Mouse (Mus musculus) liver, postnatal 0 days (tissue): ENCODE measurements around the gene Hrc. TPM values are rescaled to one million over a fixed set of nuclear protein-coding genes. Genes with fewer than 3 reads are reported as not detected.

Experiments
- ATAC-seq: fragments of 200-750 bp; cut with Nextera tagmentation; 2 replicates; pipeline ENCODE4 v1.8.0; 2017; ENCODE audit warnings: mild to moderate bottlenecking, moderate library complexity
- DNase-seq: peaks from one replicate; pipeline ENCODE4 v3.0.0-alpha.2; 2016
- H3K27ac ChIP-seq: fragments of 300-500 bp; sonication (generic); 2 replicates; pipeline ENCODE4 v1.5.1; 2014; ENCODE audit warnings: antibody characterized with exemption, moderate library complexity, mild to moderate bottlenecking, low read depth
- H3K27me3 ChIP-seq: fragments of 300-500 bp; sonication (generic); 2 replicates; pipeline ENCODE4 v1.6.1; 2014; ENCODE audit warnings: low read length, control low read depth, mixed read lengths; ENCODE audit not compliant: insufficient read depth
- H3K36me3 ChIP-seq: fragments of 300-500 bp; sonication (generic); replicated peaks from 2 replicates; pipeline ENCODE4 v1.6.1; 2014; ENCODE audit warnings: mild to moderate bottlenecking, control low read depth, low read length, moderate library complexity, mixed read lengths; ENCODE audit not compliant: insufficient read depth
- H3K4me1 ChIP-seq: fragments of 300-500 bp; sonication (generic); 2 replicates; pipeline ENCODE4 v1.6.1; 2014; ENCODE audit warnings: antibody characterized with exemption, mild to moderate bottlenecking, control low read depth; ENCODE audit not compliant: insufficient read depth
- H3K4me2 ChIP-seq: fragments of 300-500 bp; sonication (generic); 2 replicates; pipeline ENCODE4 v1.6.1; 2014; ENCODE audit warnings: low read depth, mild to moderate bottlenecking, low read length, moderate library complexity, mixed read lengths
- H3K4me3 ChIP-seq: fragments of 300-500 bp; sonication (generic); 2 replicates; pipeline ENCODE4 v1.5.1; 2014; ENCODE audit warnings: low read depth, low read length
- H3K9ac ChIP-seq: fragments of 300-500 bp; sonication (generic); replicated peaks from 2 replicates; pipeline ENCODE4 v1.6.1; 2014; ENCODE audit warnings: mild to moderate bottlenecking, moderate library complexity
- H3K9me3 ChIP-seq: fragments of 300-500 bp; sonication (generic); 2 replicates; pipeline ENCODE4 v1.6.1; 2016; ENCODE audit warnings: mild to moderate bottlenecking, control low read depth, low read length, mixed read lengths
- CTCF ChIP-seq: sonication (generic); IDR thresholded peaks from 2 replicates; pipeline ENCODE4 v1.5.1; 2016; ENCODE audit warnings: antibody characterized with exemption, low read depth
- EP300 ChIP-seq: IDR thresholded peaks from 2 replicates; pipeline ENCODE4 v1.6.1; 2016; ENCODE audit warnings: antibody characterized with exemption, low read depth, mild to moderate bottlenecking
- WGBS: fragments of 180-500 bp; shearing (Covaris S2); extraction: QIAGEN DNeasy Blood & Tissue Kit; methylation state at CpG from one replicate; pipeline ENCODE4 v1.1.7; 2014; ENCODE audit not compliant: insufficient replicate concordance; 5-methylcytosine and 5-hydroxymethylcytosine counted together
- polyA plus RNA-seq: library from polyadenylated mRNA; unstranded; fragments of >200 nt; fragmentation: Nextera tagmentation; extraction: Ambion mirVana; gene quantifications from 2 replicates; pipeline ENCODE4 v1.2.1, GENCODE M21; 2015

The Hrc gene
- polyA plus RNA-seq, 1 experiment from 2014 or later = 0.05 TPM

DNA sequence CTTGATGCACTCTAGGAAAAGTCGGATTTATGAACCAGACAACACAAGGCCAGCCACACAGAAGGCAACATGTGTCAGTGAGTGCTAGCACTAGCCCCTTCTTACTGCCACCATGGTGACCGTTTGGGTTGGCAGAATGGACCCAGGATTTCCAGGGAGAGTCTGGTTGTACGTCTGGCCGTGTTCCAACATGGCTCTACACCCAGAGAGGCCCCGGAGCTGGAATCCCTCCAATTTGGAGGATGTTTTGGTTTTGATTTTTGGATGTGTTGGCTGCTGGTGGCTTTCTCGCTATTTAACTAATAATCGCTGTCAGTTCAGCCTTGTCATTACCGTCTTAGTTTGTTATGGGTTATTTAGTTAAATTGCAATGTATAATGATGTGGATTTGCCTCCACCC is 32.5 kb upstream of the Hrc start:
- no peak overlapping the region for H3K9ac ChIP-seq
- H3K4me3 ChIP-seq = no peak overlapping the region
- no peak overlapping the region for H3K27ac ChIP-seq
- ATAC-seq (no peak), DNase-seq (no peak)
- no peak overlapping the region for H3K4me2 ChIP-seq
- TF ChIP-seq CTCF = no peak
- TF ChIP-seq EP300 = no peak
- no peaks in the 10 kb centered on the region for H3K36me3 ChIP-seq
- no peaks in the 10 kb centered on the region for H3K9me3 ChIP-seq
- H3K4me1 ChIP-seq = 0 out of 2 replicates have a peak, but pooled peaks cover 2% of the 10 kb centered on the region
- 0 out of 2 replicates have a peak, but pooled peaks cover 3% of the 10 kb centered on the region for H3K27me3 ChIP-seq
- 74% methylated on average over 8 of the region's 8 CpGs for WGBS

DNA sequence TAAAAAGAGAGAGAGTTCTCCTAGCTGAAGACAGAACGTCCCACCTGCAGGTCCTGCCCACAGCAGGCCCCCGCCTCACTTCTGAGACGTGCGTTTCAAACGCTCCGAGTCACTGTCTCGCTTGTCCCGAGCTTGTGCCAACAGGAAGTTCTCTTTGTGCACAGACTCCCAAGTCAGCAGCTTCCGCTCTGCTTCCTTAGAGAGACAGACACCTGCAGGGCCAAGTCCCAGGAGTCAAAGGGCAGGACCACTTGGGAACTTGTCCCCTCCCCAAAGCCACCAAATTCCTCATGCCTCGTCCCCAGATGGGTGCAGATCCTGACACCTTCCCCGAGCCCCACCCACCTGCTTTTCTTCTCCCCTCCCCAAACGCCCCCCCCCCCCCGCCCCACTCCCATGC is 30.2 kb upstream of the Hrc start:
- WGBS = 38% methylated on average over 10 of the region's 13 CpGs
- TF ChIP-seq EP300 (no peak), CTCF (no peak)
- H3K4me3 ChIP-seq = no peak overlapping the region
- no peaks in the 10 kb centered on the region for H3K4me1 ChIP-seq
- peak overlapping the region; percentile 24; the same call in 1 of the 2 replicates for H3K4me2 ChIP-seq
- no peaks in the 10 kb centered on the region for H3K36me3 ChIP-seq
- DNase-seq = no peak
- H3K27me3 ChIP-seq = 0 out of 2 replicates have a peak, but pooled peaks cover 3% of the 10 kb centered on the region
- ATAC-seq = no peak
- H3K9ac ChIP-seq = no peak overlapping the region
- H3K9me3 ChIP-seq = no peaks in the 10 kb centered on the region
- no peak overlapping the region for H3K27ac ChIP-seq

DNA sequence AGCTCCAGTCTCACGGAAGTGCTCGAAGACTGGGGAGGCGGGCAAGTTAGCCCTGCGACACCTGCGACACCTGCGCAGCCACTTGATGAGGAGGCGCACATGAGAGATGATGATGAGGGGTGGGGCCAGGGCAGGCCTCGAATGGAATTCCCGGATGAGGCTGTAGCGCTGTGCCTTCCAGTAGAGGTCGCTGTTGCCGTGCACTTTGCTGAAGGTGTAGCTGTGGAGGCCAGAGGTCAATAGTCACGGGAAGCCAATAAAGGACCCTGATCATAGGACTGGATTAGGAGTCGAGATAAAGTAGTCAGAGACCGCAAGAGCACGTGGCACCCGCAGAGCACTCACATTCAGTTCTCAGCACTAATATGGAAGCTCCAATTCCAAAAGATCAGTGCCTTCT is 29.8 kb upstream of the Hrc start:
- Histone ChIP-seq H3K9me3 (no peaks in the 10 kb centered on the region), H3K9ac (no peak overlapping the region), H3K36me3 (no peaks in the 10 kb centered on the region), H3K27ac (no peak overlapping the region), H3K4me2 (peak overlapping the region; percentile 24; the same call in 1 of the 2 replicates), H3K4me3 (no peak overlapping the region), H3K4me1 (no peaks in the 10 kb centered on the region), H3K27me3 (0 out of 2 replicates have a peak, but pooled peaks cover 3% of the 10 kb centered on the region)
- DNase-seq (peak; percentile 82), ATAC-seq (peak; percentile 83)
- WGBS = 9% methylated on average over 17 of the region's 17 CpGs
- TF ChIP-seq EP300 = no peak
- TF ChIP-seq CTCF = peak; percentile 87

DNA sequence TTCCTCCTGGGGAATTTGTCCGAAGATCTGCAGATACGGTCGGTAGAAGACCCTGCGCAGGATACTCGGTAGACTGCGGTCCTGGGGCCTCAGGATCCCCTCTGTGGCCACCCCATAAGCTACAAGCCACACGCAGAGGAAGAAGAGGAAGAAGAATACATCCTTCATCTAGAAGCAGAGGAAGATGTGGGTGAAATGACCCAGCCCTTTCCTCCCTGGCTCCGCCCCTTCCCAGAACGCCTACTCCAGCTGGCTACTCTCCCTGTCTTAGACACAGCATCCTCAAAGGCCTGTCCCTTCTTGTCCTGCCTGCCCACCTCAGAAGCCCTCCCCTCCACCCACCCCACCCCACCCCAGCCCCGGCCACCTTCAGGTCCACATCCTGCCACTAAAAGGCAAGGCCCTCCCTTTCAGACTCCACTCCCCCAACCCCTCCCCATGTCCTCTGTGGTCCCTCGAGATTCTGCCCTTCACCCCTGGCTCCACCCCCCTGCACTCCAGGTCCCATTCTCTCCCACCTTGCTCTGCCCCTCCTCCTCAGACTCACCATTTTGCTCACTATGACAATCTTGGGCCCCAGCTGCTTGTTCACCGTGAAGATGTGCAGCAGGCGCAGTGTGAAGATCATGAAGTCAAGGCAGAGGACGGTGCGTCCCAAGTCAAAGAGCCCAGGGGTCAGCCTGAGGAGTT is 26.4 kb upstream of the Hrc start:
- Histone ChIP-seq H3K4me2 (no peak overlapping the region), H3K4me1 (no peaks in the 10 kb centered on the region), H3K27ac (no peak overlapping the region), H3K36me3 (no peaks in the 10 kb centered on the region), H3K27me3 (no peaks in the 10 kb centered on the region), H3K4me3 (no peak overlapping the region), H3K9ac (no peak overlapping the region), H3K9me3 (no peaks in the 10 kb centered on the region)
- TF ChIP-seq EP300 = no peak
- no peak for TF ChIP-seq CTCF
- WGBS = 34% methylated on average over 15 of the region's 15 CpGs
- no peak for ATAC-seq
- DNase-seq = no peak

DNA sequence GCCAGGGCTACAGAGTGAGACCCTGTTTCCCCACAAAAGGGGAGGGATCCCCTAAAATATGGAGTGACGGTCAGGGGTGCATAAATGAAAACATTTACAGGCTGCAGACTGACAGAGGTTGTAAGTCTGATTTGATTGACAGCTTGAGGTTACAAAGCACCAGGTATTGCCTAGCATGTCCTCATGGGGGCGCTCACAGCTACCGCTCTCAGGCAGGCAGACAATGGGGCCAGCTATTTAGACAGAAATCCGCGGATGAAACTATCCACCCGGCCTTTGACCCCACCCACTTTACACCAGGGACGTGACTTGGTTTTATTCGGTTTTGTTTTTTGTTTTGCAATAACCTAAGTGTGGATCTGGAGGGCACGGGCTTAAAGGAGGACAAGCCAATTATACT is 25.6 kb upstream of the Hrc start:
- 16% methylated on average over 9 of the region's 9 CpGs for WGBS
- no peak overlapping the region for H3K4me2 ChIP-seq

DNA sequence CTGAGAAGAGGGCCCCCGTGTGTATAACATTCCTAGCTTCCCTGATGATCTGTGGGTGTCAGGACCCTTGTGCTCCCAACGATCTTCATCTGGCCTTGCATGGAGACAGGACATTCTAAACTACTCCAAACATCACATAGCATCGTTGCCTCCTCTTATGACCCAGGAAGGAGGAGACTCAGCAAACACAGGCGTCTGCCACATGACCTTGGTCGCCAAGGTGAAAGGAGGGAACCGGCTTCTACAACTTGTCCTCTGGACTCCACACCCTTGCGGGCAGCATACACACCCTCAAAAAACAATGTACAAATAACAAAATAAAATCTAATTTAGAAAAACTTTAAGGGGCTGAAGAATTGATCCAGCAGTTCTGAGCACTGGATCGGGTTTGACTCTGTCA is 23.1 kb upstream of the Hrc start:
- Histone ChIP-seq H3K4me2 (no peak overlapping the region), H3K27me3 (no peaks in the 10 kb centered on the region), H3K4me1 (no peaks in the 10 kb centered on the region), H3K9me3 (no peaks in the 10 kb centered on the region), H3K36me3 (no peaks in the 10 kb centered on the region), H3K4me3 (no peak overlapping the region), H3K9ac (no peak overlapping the region), H3K27ac (no peak overlapping the region)
- 56% methylated on average over 8 of the region's 8 CpGs for WGBS
- DNase-seq (no peak), ATAC-seq (no peak)
- TF ChIP-seq EP300 = no peak
- TF ChIP-seq CTCF = no peak

More for the DNA sequence above, 25.6 kb upstream of the Hrc start:
- Histone ChIP-seq H3K36me3 (no peaks in the 10 kb centered on the region), H3K4me1 (no peaks in the 10 kb centered on the region), H3K9me3 (no peaks in the 10 kb centered on the region), H3K4me3 (no peak overlapping the region), H3K9ac (no peak overlapping the region), H3K27me3 (no peaks in the 10 kb centered on the region), H3K27ac (no peak overlapping the region)
- TF ChIP-seq EP300 (no peak), CTCF (peak; percentile 73)
- peak; percentile 70 for DNase-seq
- ATAC-seq = 0 out of 2 replicates have a peak, but pooled peaks have one; percentile 34
